Mouse (Mus musculus) bone marrow, adult 2 months (tissue): ENCODE results near the gene Grxcr1.

Experiments
- CTCF ChIP-seq: fragments of 200-500 bp; IDR thresholded peaks from 2 replicates; pipeline ENCODE4 v1.5.1; 2011; ENCODE audit warnings: low read length, control low read depth; ENCODE audit not compliant: control insufficient read depth, insufficient read depth
- POLR2A ChIP-seq: fragments of 200-500 bp; IDR thresholded peaks from 2 replicates; pipeline ENCODE4 v1.6.1; 2011; ENCODE audit warnings: low read depth, mild to moderate bottlenecking, control low read depth, low read length, borderline replicate concordance; ENCODE audit not compliant: control insufficient read depth

DNA sequence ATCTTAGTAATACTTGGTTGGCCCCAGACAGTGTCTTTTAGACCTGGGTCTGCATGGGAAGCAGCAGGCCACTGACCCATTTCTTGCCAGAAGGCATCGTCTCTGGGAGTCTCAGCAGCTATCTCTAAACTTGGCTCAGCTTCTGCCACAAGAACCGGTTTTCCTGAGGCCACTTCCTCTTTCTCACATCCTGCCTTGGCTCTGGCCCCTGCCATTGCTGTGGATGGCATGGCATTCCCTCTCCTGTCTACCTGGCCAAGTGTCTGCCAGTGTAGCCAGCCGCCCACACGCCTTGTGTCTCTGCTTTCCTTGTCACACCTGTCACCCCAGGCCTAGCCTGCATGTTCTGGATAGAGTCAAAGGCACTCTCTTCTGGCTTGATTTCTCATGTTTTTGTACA lies 17.1 kb downstream of the Grxcr1 start:
- TF ChIP-seq CTCF, result no peak
- TF ChIP-seq POLR2A, result no peak
